Mouse (Mus musculus) lung, adult 2 months (tissue): ENCODE measurements around the gene Lrrn2. TPM values are rescaled to one million over a fixed set of nuclear protein-coding genes. Genes with fewer than 3 reads are reported as not detected.

Experiments
- DNase-seq: peaks from one replicate; pipeline ENCODE4 v3.0.0; 2022
- H3K4me1 ChIP-seq: fragments of 200-500 bp; 2 replicates; pipeline ENCODE4 v1.6.1; 2011; ENCODE audit warnings: low read length; ENCODE audit not compliant: control insufficient read depth, insufficient read depth
- H3K4me3 ChIP-seq: fragments of 200-500 bp; replicated peaks from 2 replicates; pipeline ENCODE3; 2011; ENCODE audit warnings: low read depth, mild to moderate bottlenecking, control low read depth, low read length; ENCODE audit errors: extremely low read depth
- CTCF ChIP-seq: fragments of 200-500 bp; IDR thresholded peaks from 2 replicates; pipeline ENCODE4 v1.5.1; 2011; ENCODE audit warnings: mild to moderate bottlenecking, low read length, control low read depth; ENCODE audit not compliant: insufficient read depth
- POLR2A ChIP-seq: fragments of 200-500 bp; IDR thresholded peaks from 2 replicates; pipeline ENCODE4 v1.6.1; 2011; ENCODE audit warnings: low read depth, mild to moderate bottlenecking, control low read depth, low read length, borderline replicate concordance; ENCODE audit errors: extremely low read depth
- WGBS: fragments of 180-500 bp; shearing (Covaris S2); methylation state at CpG from one replicate; pipeline ENCODE4 v1.1.7; 2018; 5-methylcytosine and 5-hydroxymethylcytosine counted together
- polyA plus RNA-seq: library from polyadenylated mRNA; depleted of rRNA; stranded (reverse); fragments of >200 nt; gene quantifications from 2 replicates; pipeline ENCODE4 v1.2.3, GENCODE M21; 2012

Gene Lrrn2
- polyA plus RNA-seq, 1 experiment, result 2.0 TPM

GRCm38 (mm10) chr1:132925270-132925669 lies 45.2 kb downstream of the Lrrn2 start:
- no peaks in the 10 kb centered on the region for H3K4me1 ChIP-seq

DNA sequence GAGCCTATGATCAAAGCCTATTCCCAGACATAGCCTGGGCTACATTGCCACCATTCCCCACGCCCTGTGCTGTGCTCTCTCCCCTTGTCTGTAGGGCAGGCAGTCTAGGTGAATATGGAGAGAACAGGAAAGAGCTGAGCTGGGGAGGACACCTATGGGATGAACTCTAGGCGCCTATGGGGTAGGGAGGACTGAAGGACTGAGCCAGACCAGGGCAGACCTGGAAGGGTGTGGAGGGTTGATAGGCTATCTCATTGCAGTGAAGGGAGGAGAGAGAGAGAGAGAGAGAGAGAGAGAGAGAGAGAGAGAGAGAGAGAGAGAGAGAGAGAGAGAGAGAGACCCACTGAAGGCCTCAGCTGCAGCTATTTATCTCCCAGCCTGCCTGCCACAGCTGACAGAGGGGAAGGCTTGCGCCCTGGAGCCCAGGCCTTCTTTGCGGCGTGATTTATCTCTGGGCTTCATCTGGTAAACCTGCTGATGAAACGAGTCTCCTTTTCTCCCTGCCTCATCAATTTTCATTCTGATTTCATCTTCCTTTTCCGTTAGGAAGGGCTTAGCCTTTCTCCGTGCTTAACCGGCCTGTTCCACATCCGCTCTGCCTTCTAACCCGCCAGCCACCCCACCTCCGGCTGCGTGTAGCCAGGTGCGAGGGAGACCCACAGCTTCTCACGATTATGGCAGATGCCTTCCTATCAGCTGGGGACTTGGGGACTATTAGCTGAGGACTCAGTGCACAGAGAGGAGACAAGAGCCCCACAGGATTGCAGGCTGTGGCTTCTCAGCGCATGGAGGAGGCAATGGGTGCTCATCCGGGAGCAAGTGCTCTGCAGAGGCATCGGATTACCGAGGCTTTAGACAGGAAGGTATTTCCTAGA lies 48.2 kb downstream of the Lrrn2 start:
- no peak for DNase-seq
- H3K4me3 ChIP-seq, result no peak overlapping the region
- H3K4me1 ChIP-seq, result no peaks in the 10 kb centered on the region
- 50% methylated on average over 19 of the region's 19 CpGs for WGBS
- TF ChIP-seq POLR2A (no peak), CTCF (no peak)

More at GRCm38 (mm10) chr1:132925270-132925669, 45.2 kb downstream of the Lrrn2 start:
- no peak for DNase-seq
- WGBS, result 72% methylated on average over 7 of the region's 7 CpGs
- TF ChIP-seq CTCF (no peak), POLR2A (no peak)
- H3K4me3 ChIP-seq, result no peak overlapping the region

DNA sequence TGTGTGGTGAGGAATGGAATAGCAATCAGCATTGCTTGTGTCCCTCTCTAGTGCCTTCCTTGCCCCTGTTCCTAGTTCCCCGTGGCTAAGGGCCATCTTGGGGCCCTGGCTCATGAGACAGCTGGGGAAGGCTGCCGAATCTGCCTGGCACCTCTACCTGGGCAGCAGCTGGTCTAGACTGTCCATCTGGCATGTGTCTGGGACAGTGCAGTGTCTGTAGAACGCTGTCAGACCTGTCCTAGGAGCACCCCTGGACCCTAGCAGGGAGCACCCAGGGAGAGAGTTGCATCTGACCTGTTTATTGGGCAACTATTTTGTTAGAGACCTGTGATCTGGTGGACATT lies 48.8 kb downstream of the Lrrn2 start:
- DNase-seq, result no peak
- WGBS, result 52% methylated on average over 3 of the region's 3 CpGs
- no peak overlapping the region for H3K4me3 ChIP-seq
- no peaks in the 10 kb centered on the region for H3K4me1 ChIP-seq
- TF ChIP-seq POLR2A, result no peak
- no peak for TF ChIP-seq CTCF

GRCm38 (mm10) chr1:132930291-132930690 lies 50.2 kb downstream of the Lrrn2 start:
- WGBS, result 82% methylated on average over 4 of the region's 4 CpGs

DNA sequence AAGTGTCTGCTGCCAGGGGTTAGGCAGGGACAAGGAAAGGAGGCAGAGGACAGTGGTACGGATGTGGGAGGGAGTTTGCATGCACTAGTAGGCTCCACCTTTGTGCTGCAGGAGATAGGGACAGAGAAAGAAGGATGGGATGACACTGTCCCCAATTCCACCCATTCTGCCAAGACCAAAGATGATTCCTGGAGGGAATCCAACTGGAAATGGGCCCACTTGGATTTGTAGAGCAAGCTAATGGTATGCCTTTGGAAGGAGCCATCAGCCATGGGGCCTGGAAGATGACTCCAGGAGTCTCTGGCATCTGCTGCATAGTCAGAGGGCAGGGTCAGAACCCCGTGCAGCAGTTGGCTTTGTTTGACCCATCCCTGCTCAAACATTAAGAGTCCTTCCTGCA lies 52.3 kb downstream of the Lrrn2 start:
- no peak for DNase-seq
- 50% methylated on average over 2 of the region's 2 CpGs for WGBS
- no peaks in the 10 kb centered on the region for H3K4me1 ChIP-seq
- H3K4me3 ChIP-seq, result no peak overlapping the region
- TF ChIP-seq CTCF (no peak), POLR2A (no peak)

More at GRCm38 (mm10) chr1:132930291-132930690, 50.2 kb downstream of the Lrrn2 start:
- TF ChIP-seq CTCF (no peak), POLR2A (no peak)
- DNase-seq, result no peak
- Histone ChIP-seq H3K4me3 (no peak overlapping the region), H3K4me1 (no peaks in the 10 kb centered on the region)

- no peak for TF ChIP-seq POLR2A
- TF ChIP-seq CTCF, result no peak
- no peak for DNase-seq
- 32% methylated on average over 7 of the region's 7 CpGs for WGBS
- H3K4me3 ChIP-seq, result no peak overlapping the region
- no peaks in the 10 kb centered on the region for H3K4me1 ChIP-seq
These were observed 54.8 kb downstream of the Lrrn2 start for GRCm38 (mm10) chr1:132934856-132935255.

GRCm38 (mm10) chr1:132937296-132938030 lies 57.4 kb downstream of the Lrrn2 start:
- no peak for DNase-seq
- no peak overlapping the region for H3K4me3 ChIP-seq
- WGBS, result 84% methylated on average over 26 of the region's 26 CpGs
- H3K4me1 ChIP-seq, result no peaks in the 10 kb centered on the region
- TF ChIP-seq CTCF (no peak), POLR2A (no peak)

DNA sequence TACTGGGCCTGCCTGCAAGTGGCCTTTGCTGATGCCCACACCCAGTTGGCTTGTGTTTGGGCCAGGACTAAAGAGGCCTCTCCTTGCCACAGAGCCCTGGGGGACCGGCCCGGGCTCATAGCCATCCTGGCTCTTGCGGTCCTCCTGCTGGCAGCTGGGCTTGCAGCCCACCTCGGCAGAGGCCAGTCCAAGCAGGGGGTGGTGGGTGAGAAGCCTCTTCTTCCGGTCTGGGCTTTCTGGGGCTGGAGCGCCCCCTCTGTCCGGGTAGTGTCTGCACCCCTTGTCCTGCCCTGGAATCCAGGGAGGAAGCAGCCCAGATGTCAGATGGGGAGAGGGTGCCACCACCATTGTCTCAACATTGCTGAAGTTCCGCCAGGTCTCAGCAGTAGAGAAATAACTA lies 58.9 kb downstream of the Lrrn2 start:
- 67% methylated on average over 8 of the region's 8 CpGs for WGBS
- Histone ChIP-seq H3K4me1 (no peaks in the 10 kb centered on the region), H3K4me3 (no peak overlapping the region)
- no peak for TF ChIP-seq POLR2A
- no peak for TF ChIP-seq CTCF
- DNase-seq, result no peak

DNA sequence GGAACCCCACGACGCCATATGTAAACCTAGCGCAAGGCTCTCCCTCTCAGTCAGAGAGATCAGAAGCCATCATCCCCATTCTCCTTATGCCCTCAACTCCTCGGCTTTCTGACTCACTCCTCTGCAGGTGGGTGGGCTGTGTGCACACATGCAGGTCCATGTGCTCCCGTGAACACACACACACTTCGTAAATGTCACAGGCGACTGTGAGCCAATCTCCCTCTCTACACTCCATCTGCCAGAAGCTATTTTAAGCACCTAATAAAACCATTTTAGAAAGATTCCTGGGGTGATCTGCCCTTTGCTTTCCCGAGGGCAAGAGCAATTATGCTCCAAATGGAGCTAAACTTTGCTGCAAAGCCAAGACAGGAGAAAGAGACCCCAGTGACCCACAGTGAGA lies 65.8 kb downstream of the Lrrn2 start:
- 60% methylated on average over 8 of the region's 8 CpGs for WGBS
- H3K4me3 ChIP-seq, result no peak overlapping the region
- no peak for DNase-seq
- TF ChIP-seq CTCF (no peak), POLR2A (no peak)
- H3K4me1 ChIP-seq, result no peaks in the 10 kb centered on the region

DNA sequence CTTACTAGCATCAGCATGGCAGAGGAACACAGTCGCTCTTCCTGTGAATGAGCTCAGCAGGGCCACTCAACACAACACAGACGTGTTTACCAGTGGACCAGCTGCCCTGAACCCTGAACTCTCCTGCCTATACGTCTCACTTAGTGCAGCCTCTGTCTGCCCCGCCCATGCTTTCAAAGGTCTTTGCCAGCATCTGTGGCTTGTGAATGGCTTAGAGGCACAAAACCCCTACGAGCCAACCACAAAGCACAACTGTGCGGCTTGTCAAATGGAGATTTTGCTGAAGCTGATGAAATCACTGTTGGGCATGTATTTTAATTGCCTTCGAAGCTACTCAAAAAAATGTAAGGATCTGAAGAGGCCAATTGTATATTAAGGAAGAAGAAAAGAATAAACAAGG lies 67.7 kb downstream of the Lrrn2 start:
- H3K4me3 ChIP-seq, result no peak overlapping the region
- WGBS, result 61% methylated on average over 7 of the region's 7 CpGs
- no peak for DNase-seq
- H3K4me1 ChIP-seq, result no peaks in the 10 kb centered on the region
- TF ChIP-seq CTCF (no peak), POLR2A (no peak)
